Mouse (Mus musculus): ENCODE data around the gene Olfr519. TPM values are rescaled to one million over a fixed set of nuclear protein-coding genes. Genes with fewer than 3 reads are reported as not detected.

The Olfr519 gene
- polyA plus RNA-seq, 1 experiment from 2014 or later, result not detected

DNA sequence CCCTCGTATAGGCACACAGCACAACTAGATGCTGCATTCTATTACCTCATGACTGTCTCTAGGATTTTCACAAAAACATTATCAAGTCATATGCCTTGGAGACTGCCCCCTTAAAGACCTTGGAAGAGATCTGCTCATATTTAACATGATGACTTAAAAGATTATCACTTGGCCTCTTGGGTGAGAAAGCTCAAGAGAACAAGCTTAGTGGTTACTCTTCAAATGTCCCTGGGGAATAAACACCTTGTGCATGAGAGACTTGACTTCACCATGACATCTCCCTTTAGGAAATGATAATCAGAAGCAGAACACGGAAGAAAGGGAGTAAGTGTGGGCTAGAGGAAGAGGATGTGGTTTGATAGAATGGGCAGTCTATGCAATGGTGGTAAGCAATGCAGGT is 21.9 kb downstream of the Olfr519 start, which contains the start of gene Olfr517:
TSS of gene Olfr517 (minus strand) at position 101 of the 400 bp plus-strand sequence.
- no peak within 1 kb of the TSS for H3K4me3 ChIP-seq
- no peaks in the 10 kb centered on the region for H3K27me3 ChIP-seq (ENCODE audit: low read depth, poor library complexity, severe bottlenecking)
- H3K4me1 ChIP-seq, result no peaks in the 10 kb centered on the region
- DNase-seq (ENCODE audit: low spot score), result no peak
- H3K9me3 ChIP-seq (replicated peaks), result no peaks in the 10 kb centered on the region
- no peak within 1 kb of the TSS for H3K27ac ChIP-seq
- 78% methylated on average over 2 of the region's 2 CpGs for WGBS
- no peaks in the 10 kb centered on the region for H3K36me3 ChIP-seq

DNA sequence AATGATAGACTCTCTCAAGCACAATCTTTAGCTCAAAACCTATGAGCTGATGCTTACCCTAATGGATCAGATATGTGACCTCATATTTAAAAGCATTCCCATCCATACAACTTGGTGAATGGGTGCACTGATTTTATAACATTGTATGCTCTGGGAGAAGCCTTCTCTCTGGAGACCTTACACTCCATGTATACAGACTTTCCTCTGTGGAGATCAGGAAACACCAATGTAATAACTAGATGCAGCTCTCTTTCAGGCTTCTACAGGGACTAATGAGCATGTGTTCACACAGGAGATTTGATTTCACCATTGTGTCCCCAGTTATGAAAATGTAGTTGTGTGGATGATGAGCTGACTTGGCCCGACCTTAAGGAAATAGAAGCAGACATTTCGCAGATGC is 43.8 kb downstream of the Olfr519 start, which contains the start of gene Olfr516:
TSS of gene Olfr516 (minus strand) at position 101 of the 400 bp plus-strand sequence.
- Histone ChIP-seq H3K27ac (no peak within 1 kb of the TSS), H3K9me3 (replicated peaks) (no peaks in the 10 kb centered on the region), H3K4me3 (no peak within 1 kb of the TSS), H3K4me1 (no peaks in the 10 kb centered on the region), H3K36me3 (no peaks in the 10 kb centered on the region), H3K27me3 (ENCODE audit: low read depth, poor library complexity, severe bottlenecking) (no peaks in the 10 kb centered on the region)
- DNase-seq (ENCODE audit: low spot score), result no peak
- WGBS, result 92% methylated on average over 2 of the region's 2 CpGs

Other genes with a start within 250 kb of the Olfr519 start
- gene Olfr509, start 242.5 kb downstream of the Olfr519 start, polyA plus RNA-seq (2016; fragmentation: Nextera tagmentation; extraction: Ambion mirVana), result not detected in 2 replicates
- not detected in 2 replicates for gene Olfr510, start 228.0 kb downstream of the Olfr519 start, polyA plus RNA-seq (2016; fragmentation: Nextera tagmentation; extraction: Ambion mirVana)
- gene Olfr512, start 181.1 kb downstream of the Olfr519 start, polyA plus RNA-seq (2016; fragmentation: Nextera tagmentation; extraction: Ambion mirVana), result not detected in 2 replicates
- gene Olfr513, start 143.4 kb downstream of the Olfr519 start, polyA plus RNA-seq (2016; fragmentation: Nextera tagmentation; extraction: Ambion mirVana), result not detected in 2 replicates
- not detected in 2 replicates for gene Olfr514, start 68.4 kb downstream of the Olfr519 start, polyA plus RNA-seq (2016; fragmentation: Nextera tagmentation; extraction: Ambion mirVana)
- not detected in 2 replicates for gene Olfr516, start 43.9 kb downstream of the Olfr519 start, polyA plus RNA-seq (2016; fragmentation: Nextera tagmentation; extraction: Ambion mirVana)
- gene Olfr517, start 22.0 kb downstream of the Olfr519 start, polyA plus RNA-seq (2016; fragmentation: Nextera tagmentation; extraction: Ambion mirVana), result not detected in 2 replicates
- not detected in 2 replicates for gene Olfr518, start 9.4 kb downstream of the Olfr519 start, polyA plus RNA-seq (2016; fragmentation: Nextera tagmentation; extraction: Ambion mirVana)
- gene Nlrp10, start 35.8 kb upstream of the Olfr519 start, polyA plus RNA-seq (2016; fragmentation: Nextera tagmentation; extraction: Ambion mirVana), result 0.11 and 0.14 TPM in 2 replicates
- 85.8 and 87.3 TPM in 2 replicates for gene Eif3f, start 40.0 kb upstream of the Olfr519 start, polyA plus RNA-seq (2016; fragmentation: Nextera tagmentation; extraction: Ambion mirVana)
- gene Tub, start 55.9 kb upstream of the Olfr519 start, polyA plus RNA-seq (2016; fragmentation: Nextera tagmentation; extraction: Ambion mirVana), result 2.4 and 3.7 TPM in 2 replicates
- 4.6 and 5.8 TPM in 2 replicates for gene Ric3, start 188.9 kb upstream of the Olfr519 start, polyA plus RNA-seq (2016; fragmentation: Nextera tagmentation; extraction: Ambion mirVana)